Mouse (Mus musculus): ENCODE data around the gene Stx4a. TPM values are rescaled to one million over a fixed set of nuclear protein-coding genes. Genes with fewer than 3 reads are reported as not detected.
"Not testable (repeated sequence)": the region's sequence is repeated elsewhere in the genome, so short reads cannot be mapped to it uniquely, and the experiment has no call there.

The Stx4a gene
- polyA plus RNA-seq (2015; fragmentation: Nextera tagmentation; extraction: Ambion mirVana), result 19.5 and 21.8 TPM in 2 replicates

DNA sequence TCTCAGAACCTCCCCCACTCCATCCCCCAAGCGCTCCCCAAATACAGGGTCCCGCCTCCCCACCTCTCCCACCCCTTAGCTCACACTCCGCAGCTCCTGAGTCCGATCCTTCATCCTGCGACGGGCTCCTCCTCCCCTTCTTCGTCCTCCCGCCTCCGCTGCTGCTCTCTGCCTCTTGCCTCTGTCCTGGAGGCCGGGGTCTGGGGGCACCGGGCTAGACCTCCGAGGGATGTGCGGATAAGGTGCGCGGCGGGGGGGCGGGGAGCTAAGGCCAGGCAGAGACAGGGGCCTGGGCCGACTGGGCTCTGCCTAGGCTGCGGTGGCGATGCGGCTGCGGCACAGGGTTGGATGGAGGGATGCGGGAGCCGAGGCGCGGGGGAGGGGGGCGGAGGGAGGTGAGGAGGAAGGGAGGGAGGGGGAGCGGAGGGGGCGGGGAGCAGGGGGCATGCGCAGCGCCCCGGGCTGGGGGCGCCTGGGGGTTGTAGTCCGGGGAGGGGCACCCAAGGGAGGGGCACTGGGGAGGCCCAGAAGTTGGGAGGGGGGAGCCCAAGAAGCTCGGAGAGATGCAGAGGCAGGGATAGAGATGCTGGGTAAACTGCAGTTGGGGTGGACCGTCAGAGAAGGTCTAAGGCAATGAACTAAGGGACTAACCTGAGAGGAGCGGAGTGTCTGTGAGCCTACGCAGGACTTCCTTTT is at the start of gene Stx4a, which contains the start of gene Stx1b:
TSS of gene Stx4a (plus strand) at position 119 of the 696 bp plus-strand sequence.
TSS of gene Stx1b (minus strand) at position 374 of the 696 bp plus-strand sequence.
- ATAC-seq (replicated peaks), result peak; percentile 91
- Histone ChIP-seq H3K9me3 (no peaks in the 10 kb centered on the region), H3K4me3 (peak within 1 kb of the TSS; percentile 91), H3K4me2 (peak within 1 kb of the TSS; percentile 85), H3K27ac (peak within 1 kb of the TSS; percentile 93), H3K4me1 (peaks cover 30% of the 10 kb centered on the region), H3K27me3 (replicated peaks) (no peaks in the 10 kb centered on the region), H3K9ac (peak within 1 kb of the TSS; percentile 93), H3K36me3 (replicated peaks) (no peaks in the 10 kb centered on the region)
- 3% methylated on average over 28 of the region's 38 CpGs for WGBS

DNA sequence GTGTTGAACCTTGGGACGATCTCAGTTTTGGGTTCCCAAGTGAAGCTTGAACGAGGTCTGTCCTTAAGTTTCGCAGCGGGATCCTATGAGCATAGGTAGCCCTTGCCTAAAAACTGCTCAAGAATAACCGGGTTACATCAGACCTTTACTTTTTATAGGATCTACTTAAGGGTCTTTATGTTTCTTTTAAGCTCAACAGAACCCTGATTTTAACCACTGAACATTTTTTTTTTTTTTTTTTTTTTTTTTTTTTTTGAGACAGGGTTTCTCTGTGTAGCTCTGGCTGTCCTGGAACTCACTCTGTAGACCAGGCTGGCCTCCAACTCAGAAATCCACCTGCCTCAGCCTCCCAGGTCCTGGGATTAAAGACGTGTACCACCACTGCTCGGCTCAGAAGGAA is 48.3 kb upstream of the Stx4a start:
- peak overlapping the region; percentile 80 for H3K4me3 ChIP-seq
- WGBS, result 73% methylated on average over 7 of the region's 7 CpGs
- peak overlapping the region; percentile 79 for H3K9ac ChIP-seq
- H3K27me3 ChIP-seq (replicated peaks); H3K36me3 ChIP-seq (replicated peaks); ATAC-seq (replicated peaks); H3K9me3 ChIP-seq: not testable (repeated sequence)
- H3K4me1 ChIP-seq, result peaks cover 18% of the 10 kb centered on the region
- peak overlapping the region; percentile 61 for H3K4me2 ChIP-seq
- peak overlapping the region; percentile 98 for H3K27ac ChIP-seq

DNA sequence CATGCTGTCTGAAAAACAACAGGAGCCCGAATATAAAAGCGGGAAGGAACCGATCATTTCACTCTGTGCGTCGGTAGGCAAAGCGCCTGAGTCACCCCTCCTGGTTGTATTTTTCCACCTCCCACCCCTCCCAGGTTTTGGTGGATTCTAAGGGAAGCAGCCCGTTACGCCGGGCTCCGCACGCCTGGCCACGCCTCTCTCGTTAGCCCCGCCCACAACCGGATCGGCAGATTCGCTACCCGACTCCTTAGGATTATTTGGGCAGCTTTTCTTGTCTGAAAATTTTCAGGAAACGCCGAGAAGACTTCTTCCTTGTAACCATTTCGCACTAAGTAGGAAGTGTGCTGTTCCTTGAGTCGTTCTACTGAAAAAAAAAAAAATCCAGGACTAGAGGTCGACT is 47.7 kb upstream of the Stx4a start, which contains the start of gene Setd1a:
TSS of gene Setd1a (plus strand) at position 245 of the 400 bp plus-strand sequence.
- Histone ChIP-seq H3K4me1 (peaks cover 14% of the 10 kb centered on the region), H3K27me3 (replicated peaks) (no peaks in the 10 kb centered on the region), H3K9me3 (no peaks in the 10 kb centered on the region), H3K36me3 (replicated peaks) (peaks cover 11% of the 10 kb centered on the region; the same call in 1 of the 2 replicates), H3K4me2 (peak within 1 kb of the TSS; percentile 61), H3K9ac (peak within 1 kb of the TSS; percentile 79), H3K4me3 (peak within 1 kb of the TSS; percentile 80), H3K27ac (peak within 1 kb of the TSS; percentile 98)
- peak; percentile 81 for ATAC-seq (replicated peaks)
- WGBS, result under 1% methylated on average over 23 of the region's 23 CpGs

DNA sequence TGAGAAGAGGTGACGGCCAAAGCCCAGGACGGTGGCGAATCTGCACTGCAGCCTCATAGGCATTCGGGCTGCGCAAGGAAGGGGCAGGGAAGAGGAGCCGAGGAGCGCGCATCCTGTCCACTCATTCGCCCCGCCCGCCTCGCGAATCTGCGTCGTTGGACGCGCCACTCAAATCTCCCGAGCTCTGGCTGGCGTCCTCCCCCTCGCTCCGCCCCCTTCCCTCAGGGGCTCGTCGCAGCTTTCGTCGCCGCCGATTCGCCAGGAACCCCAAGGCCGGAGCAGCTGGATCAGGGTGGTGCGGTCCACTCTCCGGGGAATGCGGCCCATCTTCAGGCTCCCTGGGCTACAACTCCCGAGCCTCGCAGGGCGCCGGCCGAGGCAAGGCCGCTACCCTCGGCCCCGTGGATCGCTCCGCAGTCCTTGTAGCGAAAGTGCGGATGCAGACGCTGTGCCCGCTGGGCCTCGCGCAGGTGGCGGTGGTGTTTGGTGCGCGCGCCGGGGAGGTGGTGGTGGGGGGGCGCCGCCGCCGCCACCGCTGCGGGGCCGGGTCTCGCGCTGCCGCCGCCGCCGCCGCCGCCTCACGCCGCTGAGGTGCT is 47.1 kb upstream of the Stx4a start:
- ATAC-seq (replicated peaks), result peak; percentile 94
- Histone ChIP-seq H3K36me3 (replicated peaks) (peaks cover 16% of the 10 kb centered on the region; the same call in 1 of the 2 replicates), H3K4me3 (peak overlapping the region; percentile 80), H3K4me1 (peaks cover 14% of the 10 kb centered on the region), H3K9me3 (no peaks in the 10 kb centered on the region), H3K27me3 (replicated peaks) (no peaks in the 10 kb centered on the region), H3K9ac (peak overlapping the region; percentile 79), H3K4me2 (peak overlapping the region; percentile 61), H3K27ac (peak overlapping the region; percentile 98)
- under 1% methylated on average over 68 of the region's 70 CpGs for WGBS

DNA sequence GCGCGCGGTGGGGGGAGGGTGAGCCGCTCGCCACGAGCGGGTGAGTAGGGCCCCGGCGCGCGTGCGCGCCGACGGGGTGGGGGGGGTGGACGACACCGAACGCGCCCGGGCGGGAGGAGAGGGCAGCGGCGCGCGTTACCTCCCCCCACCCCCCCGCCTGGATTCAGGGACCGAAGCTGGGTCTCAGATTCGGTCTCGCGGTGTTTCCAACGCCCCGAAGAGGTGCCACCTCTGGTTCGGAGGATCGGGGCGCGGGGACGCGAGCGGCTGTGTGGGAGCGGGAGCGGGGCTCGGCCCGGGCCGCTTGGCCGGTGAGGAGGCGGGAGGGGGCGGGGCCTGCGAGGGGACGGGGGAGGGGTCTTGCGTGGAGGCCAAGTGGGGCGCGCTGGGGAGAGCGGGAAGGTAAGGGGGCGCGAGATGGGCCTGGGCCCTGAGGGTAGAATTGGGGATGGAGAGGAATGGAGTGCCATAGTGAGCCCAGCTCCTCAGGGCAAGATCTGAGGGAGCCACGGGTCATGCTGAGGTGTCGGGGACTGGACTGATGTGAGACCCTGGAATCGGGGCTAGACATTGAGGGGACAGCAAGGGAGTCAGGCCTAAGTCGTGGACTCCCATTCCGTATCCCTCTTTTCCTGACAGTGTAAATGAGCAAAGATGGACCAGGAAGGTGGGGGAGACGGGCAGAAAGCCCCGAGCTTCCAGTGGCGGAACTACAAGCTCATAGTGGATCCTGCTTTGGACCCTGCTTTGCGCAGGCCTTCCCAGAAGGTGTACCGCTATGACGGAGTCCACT is 46.4 kb upstream of the Stx4a start:
- Histone ChIP-seq H3K4me1 (peaks cover 14% of the 10 kb centered on the region), H3K36me3 (replicated peaks) (peaks cover 23% of the 10 kb centered on the region; the same call in 1 of the 2 replicates), H3K9ac (peak overlapping the region; percentile 79), H3K4me2 (peak overlapping the region; percentile 61), H3K27me3 (replicated peaks) (no peaks in the 10 kb centered on the region), H3K27ac (peak overlapping the region; percentile 98), H3K9me3 (no peaks in the 10 kb centered on the region), H3K4me3 (peak overlapping the region; percentile 80)
- ATAC-seq (replicated peaks), result peak; percentile 44
- 2% methylated on average over 59 of the region's 66 CpGs for WGBS

DNA sequence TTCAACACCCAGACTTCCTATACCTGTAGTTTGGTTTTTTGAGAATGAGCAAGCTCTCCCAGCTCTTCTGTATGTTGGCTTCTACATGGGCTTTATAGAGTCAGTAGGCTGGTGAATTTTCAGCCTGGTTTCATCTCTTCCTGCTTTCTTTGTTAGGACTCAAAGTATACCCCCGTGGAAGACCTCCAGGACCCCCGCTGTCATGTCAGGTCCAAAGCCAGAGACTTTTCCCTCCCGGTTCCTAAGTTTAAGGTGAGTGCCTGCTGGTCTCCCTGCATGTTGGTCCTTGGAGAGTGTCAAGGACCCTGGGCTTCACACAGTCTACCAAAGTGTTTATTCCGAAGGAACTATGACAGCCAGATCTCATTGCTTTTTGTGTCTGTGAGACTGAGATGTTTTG is 45.7 kb upstream of the Stx4a start:
- H3K36me3 ChIP-seq (replicated peaks), result peaks cover 23% of the 10 kb centered on the region; the same call in 1 of the 2 replicates
- H3K4me2 ChIP-seq, result peak overlapping the region; percentile 61
- H3K27me3 ChIP-seq (replicated peaks), result no peaks in the 10 kb centered on the region
- no peaks in the 10 kb centered on the region for H3K9me3 ChIP-seq
- ATAC-seq (replicated peaks), result no peak
- WGBS, result 67% methylated on average over 4 of the region's 4 CpGs
- H3K9ac ChIP-seq, result peak overlapping the region; percentile 79
- H3K27ac ChIP-seq, result no peak overlapping the region
- H3K4me3 ChIP-seq, result peak overlapping the region; percentile 80
- H3K4me1 ChIP-seq, result peaks cover 14% of the 10 kb centered on the region

DNA sequence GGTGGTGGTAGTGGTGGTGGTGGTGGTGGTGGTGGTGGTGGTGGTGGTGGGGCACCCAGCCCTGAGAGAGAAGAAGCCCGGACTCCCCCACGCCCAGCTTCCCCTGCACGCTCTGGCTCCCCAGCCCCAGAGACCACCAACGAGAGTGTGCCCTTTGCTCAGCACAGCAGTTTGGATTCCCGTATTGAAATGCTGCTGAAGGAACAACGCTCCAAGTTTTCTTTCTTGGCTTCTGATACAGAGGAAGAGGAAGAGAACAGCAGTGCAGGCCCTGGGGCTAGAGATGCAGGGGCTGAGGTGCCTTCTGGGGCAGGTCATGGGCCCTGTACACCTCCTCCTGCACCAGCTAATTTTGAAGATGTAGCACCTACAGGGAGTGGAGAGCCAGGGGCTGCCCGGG is 38.8 kb upstream of the Stx4a start, which contains the start of gene Gm49388:
TSS of gene Gm49388 (plus strand) at position 301 of the 400 bp plus-strand sequence.
- H3K9me3 ChIP-seq, result no peaks in the 10 kb centered on the region
- ATAC-seq (replicated peaks), result no peak
- H3K9ac ChIP-seq, result no peak within 1 kb of the TSS
- H3K4me1 ChIP-seq, result no peaks in the 10 kb centered on the region
- H3K4me2 ChIP-seq, result no peak within 1 kb of the TSS
- no peak within 1 kb of the TSS for H3K4me3 ChIP-seq
- no peak within 1 kb of the TSS for H3K27ac ChIP-seq
- WGBS, result 94% methylated on average over 7 of the region's 7 CpGs
- H3K36me3 ChIP-seq (replicated peaks), result peaks cover 85% of the 10 kb centered on the region
- H3K27me3 ChIP-seq (replicated peaks), result no peaks in the 10 kb centered on the region

DNA sequence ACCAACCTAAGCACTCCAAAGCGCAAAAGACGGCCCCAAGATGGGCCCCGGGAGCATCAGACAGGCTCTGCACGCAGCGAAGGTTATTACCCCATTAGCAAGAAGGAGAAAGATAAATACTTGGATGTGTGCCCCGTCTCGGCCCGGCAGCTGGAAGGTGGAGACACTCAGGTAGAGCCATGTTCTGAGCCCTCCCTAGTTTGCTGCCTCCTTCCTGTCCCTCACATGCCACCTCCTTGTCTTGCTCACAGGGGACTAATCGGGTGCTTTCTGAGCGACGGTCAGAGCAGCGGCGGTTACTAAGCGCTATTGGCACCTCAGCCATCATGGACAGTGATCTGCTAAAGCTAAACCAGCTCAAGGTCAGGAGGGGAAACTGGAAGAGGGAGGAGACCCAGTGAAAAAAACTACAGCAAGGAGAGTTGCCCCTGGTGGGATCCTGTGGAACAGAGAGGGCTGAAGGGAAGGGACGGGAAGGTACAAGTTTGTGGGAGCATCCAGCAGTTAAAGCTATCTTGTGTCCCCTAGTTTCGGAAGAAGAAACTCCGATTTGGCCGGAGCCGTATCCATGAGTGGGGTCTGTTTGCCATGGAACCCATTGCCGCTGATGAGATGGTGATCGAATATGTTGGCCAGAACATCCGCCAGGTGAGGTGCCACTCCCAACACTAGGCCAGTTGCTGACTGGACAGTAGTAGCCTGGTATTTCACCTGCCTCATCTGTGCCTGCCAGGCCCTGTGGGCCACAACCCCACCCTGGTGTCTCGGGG is 26.8 kb upstream of the Stx4a start:
- Histone ChIP-seq H3K27me3 (replicated peaks) (no peaks in the 10 kb centered on the region), H3K4me1 (peaks cover 9% of the 10 kb centered on the region), H3K36me3 (replicated peaks) (peaks cover 57% of the 10 kb centered on the region), H3K27ac (no peak overlapping the region), H3K4me3 (no peak overlapping the region), H3K9ac (no peak overlapping the region), H3K4me2 (no peak overlapping the region), H3K9me3 (no peaks in the 10 kb centered on the region)
- WGBS, result 94% methylated on average over 23 of the region's 23 CpGs
- ATAC-seq (replicated peaks), result no peak

DNA sequence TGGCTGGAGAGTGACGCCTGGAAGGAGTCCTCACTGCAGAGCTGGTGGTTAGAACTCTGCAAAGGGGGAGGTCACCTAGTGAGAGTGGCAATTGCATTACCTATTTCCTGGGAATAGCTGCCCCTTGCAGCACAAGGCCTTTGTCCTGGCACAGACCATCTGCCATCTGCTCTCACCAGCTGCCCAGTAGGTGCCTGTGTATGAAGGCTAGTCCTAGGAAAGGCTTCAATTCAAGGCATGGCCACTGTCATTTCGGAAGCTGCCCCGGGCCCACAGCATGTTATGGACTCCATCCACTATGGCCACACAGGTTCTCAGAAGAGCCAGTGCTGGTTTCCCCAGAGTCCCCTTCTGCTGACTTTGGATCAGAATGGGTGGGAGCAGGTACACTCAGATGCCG is 25.5 kb upstream of the Stx4a start:
- no peak for ATAC-seq (replicated peaks)
- H3K36me3 ChIP-seq (replicated peaks), result peaks cover 50% of the 10 kb centered on the region
- no peak overlapping the region for H3K9ac ChIP-seq
- H3K27me3 ChIP-seq (replicated peaks), result no peaks in the 10 kb centered on the region
- no peak overlapping the region for H3K4me2 ChIP-seq
- 90% methylated on average over 4 of the region's 4 CpGs for WGBS
- no peak overlapping the region for H3K4me3 ChIP-seq
- H3K4me1 ChIP-seq, result peaks cover 9% of the 10 kb centered on the region
- H3K9me3 ChIP-seq, result no peaks in the 10 kb centered on the region
- H3K27ac ChIP-seq, result no peak overlapping the region

DNA sequence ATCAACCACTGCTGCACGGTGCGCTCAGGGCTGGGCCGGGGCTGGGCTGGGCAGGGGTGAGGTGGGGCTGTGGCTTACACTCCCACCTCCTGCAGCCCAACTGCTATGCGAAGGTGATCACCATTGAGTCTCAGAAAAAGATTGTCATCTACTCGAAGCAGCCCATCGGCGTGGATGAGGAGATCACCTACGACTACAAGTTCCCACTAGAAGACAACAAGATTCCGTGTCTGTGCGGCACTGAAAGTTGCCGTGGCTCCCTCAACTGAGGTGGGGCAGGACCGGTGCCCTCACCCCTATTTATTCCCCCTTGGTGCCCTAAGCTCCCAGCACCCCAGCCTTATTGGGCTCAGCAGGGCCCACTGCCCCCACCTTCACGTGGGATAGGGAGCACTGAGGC is 24.9 kb upstream of the Stx4a start:
- H3K4me3 ChIP-seq, result no peak overlapping the region
- H3K9ac ChIP-seq, result no peak overlapping the region
- no peak overlapping the region for H3K4me2 ChIP-seq
- H3K4me1 ChIP-seq, result peaks cover 9% of the 10 kb centered on the region
- H3K27ac ChIP-seq, result no peak overlapping the region
- WGBS, result 88% methylated on average over 13 of the region's 13 CpGs
- peaks cover 50% of the 10 kb centered on the region for H3K36me3 ChIP-seq (replicated peaks)
- H3K27me3 ChIP-seq (replicated peaks), result no peaks in the 10 kb centered on the region
- no peaks in the 10 kb centered on the region for H3K9me3 ChIP-seq
- no peak for ATAC-seq (replicated peaks)

DNA sequence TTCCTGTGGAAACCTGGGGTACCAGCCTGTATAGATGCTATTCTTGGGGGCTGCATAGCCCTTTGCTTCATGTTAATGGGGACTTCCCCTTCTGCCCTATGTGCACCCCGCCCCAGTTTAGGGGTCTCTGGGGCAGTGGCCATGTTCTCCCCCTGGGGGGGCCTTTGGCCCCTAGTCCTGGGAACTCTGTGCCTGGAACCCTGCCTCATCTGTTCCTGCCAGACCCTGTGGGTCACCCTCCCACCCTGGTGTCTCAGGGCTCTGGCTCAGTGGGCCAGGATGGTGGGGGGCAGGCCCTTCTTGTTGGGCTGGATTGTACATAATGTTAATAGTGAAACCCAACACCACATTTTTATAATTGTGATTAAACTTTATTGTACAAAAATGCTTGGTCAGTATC is 24.4 kb upstream of the Stx4a start:
- H3K27me3 ChIP-seq (replicated peaks), result no peaks in the 10 kb centered on the region
- H3K9me3 ChIP-seq, result no peaks in the 10 kb centered on the region
- H3K4me2 ChIP-seq, result no peak overlapping the region
- peaks cover 47% of the 10 kb centered on the region for H3K36me3 ChIP-seq (replicated peaks)
- H3K4me3 ChIP-seq, result no peak overlapping the region
- WGBS, result 94% methylated on average over 1 of the region's 1 CpGs
- ATAC-seq (replicated peaks), result no peak
- no peak overlapping the region for H3K27ac ChIP-seq
- peaks cover 9% of the 10 kb centered on the region for H3K4me1 ChIP-seq
- no peak overlapping the region for H3K9ac ChIP-seq

Measured in midbrain, embryonic 15.5 days (tissue).